Mouse (Mus musculus) hindbrain, embryonic 13.5 days (tissue): ENCODE results near the gene Slc35f3. TPM values are rescaled to one million over a fixed set of nuclear protein-coding genes. Genes with fewer than 3 reads are reported as not detected.

Source experiments
- ATAC-seq: fragments of 200-750 bp; cut with Nextera tagmentation; 2 replicates; pipeline ENCODE4 v1.8.0; 2017; ENCODE audit warnings: moderate TSS enrichment; ENCODE audit not compliant: low FRiP score
- H3K27ac ChIP-seq: fragments of 300-500 bp; sonication (generic); 2 replicates; pipeline ENCODE4 v1.5.1; 2015; ENCODE audit warnings: inconsistent platforms, mild to moderate bottlenecking, moderate library complexity
- H3K27me3 ChIP-seq: fragments of 300-500 bp; sonication (generic); 2 replicates; pipeline ENCODE4 v1.6.1; 2015; ENCODE audit warnings: mild to moderate bottlenecking, inconsistent platforms
- H3K36me3 ChIP-seq: fragments of 300-500 bp; sonication (generic); 2 replicates; pipeline ENCODE4 v1.6.1; 2015; ENCODE audit warnings: mild to moderate bottlenecking, inconsistent platforms
- H3K4me1 ChIP-seq: fragments of 300-500 bp; sonication (generic); replicated peaks from 2 replicates; pipeline ENCODE4 v1.6.1; 2015; ENCODE audit warnings: inconsistent platforms
- H3K4me2 ChIP-seq: fragments of 300-500 bp; sonication (generic); 2 replicates; pipeline ENCODE4 v1.6.1; 2015; ENCODE audit warnings: inconsistent platforms, mild to moderate bottlenecking, moderate library complexity
- H3K4me3 ChIP-seq: fragments of 300-500 bp; sonication (generic); 2 replicates; pipeline ENCODE4 v1.5.1; 2015; ENCODE audit warnings: mild to moderate bottlenecking, inconsistent platforms
- H3K9ac ChIP-seq: fragments of 300-500 bp; sonication (generic); 2 replicates; pipeline ENCODE4 v1.6.1; 2015; ENCODE audit warnings: mild to moderate bottlenecking, inconsistent platforms
- H3K9me3 ChIP-seq: fragments of 300-500 bp; sonication (generic); 2 replicates; pipeline ENCODE4 v1.6.1; 2016; ENCODE audit warnings: inconsistent platforms
- WGBS: fragments of 180-500 bp; shearing (Covaris S2); methylation state at CpG from one replicate; pipeline ENCODE4 v1.1.7; 2015; 5-methylcytosine and 5-hydroxymethylcytosine counted together
- polyA plus RNA-seq: library from polyadenylated mRNA; unstranded; fragments of >200 nt; fragmentation: Nextera tagmentation; extraction: Ambion mirVana; gene quantifications from 2 replicates; pipeline ENCODE4 v1.2.1, GENCODE M21; 2015

The Slc35f3 gene
- polyA plus RNA-seq, 1 experiment from 2014 or later: 1.3 TPM

GRCm38 (mm10) chr8:126424163-126424562, 125.8 kb downstream of the Slc35f3 start:
- no peak overlapping the region for H3K4me2 ChIP-seq
- no peak for ATAC-seq
- no peak overlapping the region for H3K27ac ChIP-seq
- H3K9ac ChIP-seq: no peak overlapping the region; the same call in 1 of the 2 replicates
- H3K9me3 ChIP-seq: no peaks in the 10 kb centered on the region
- H3K4me3 ChIP-seq: no peak overlapping the region
- 89% methylated on average over 4 of the region's 4 CpGs for WGBS
- H3K36me3 ChIP-seq: peaks cover 39% of the 10 kb centered on the region
- H3K27me3 ChIP-seq: no peaks in the 10 kb centered on the region
- H3K4me1 ChIP-seq: peaks cover 15% of the 10 kb centered on the region

DNA sequence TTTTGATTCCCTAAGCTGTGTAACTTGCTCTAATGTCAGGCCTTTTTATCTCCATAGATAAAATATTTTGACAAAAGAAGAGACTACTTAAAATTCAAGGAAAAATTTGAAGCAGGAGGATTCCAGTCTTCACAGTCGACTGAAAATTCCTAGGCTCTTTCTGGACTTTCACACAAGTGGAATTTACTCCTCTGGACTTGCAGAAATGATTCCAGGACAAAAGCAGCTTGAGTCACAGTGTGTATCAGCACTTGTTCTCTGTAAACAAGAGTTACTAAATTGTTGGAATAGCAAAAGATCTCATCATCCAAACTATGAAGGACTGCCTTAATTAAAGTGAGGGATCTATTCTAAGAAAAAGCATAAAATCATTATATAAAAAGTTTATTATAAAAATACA, 126.6 kb downstream of the Slc35f3 start:
- WGBS: 75% methylated on average over 1 of the region's 1 CpGs
- Histone ChIP-seq H3K4me1 (peaks cover 15% of the 10 kb centered on the region), H3K4me2 (no peak overlapping the region), H3K4me3 (no peak overlapping the region), H3K9ac (no peak overlapping the region), H3K9me3 (no peaks in the 10 kb centered on the region), H3K36me3 (peaks cover 46% of the 10 kb centered on the region), H3K27me3 (no peaks in the 10 kb centered on the region), H3K27ac (no peak overlapping the region)
- ATAC-seq: no peak

DNA sequence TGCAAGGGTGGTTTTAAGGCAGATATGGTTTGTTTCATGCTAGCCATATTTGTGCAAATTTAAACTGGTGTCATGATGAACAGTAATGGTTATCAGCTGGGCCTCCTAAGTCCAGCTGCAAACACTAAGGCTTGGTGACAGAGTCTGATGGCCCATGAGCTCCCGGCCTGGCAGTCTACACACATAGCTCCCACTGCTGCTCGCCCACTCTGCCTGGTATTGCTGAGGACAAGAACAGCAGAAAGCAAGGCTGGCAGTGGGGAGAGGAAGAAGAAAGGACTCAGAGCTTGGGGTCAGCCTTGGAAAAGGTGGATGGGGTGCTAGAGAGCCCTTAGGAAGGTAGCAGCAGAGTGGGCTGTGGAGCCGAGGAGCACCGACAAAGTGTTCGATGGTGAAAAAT, 131.3 kb downstream of the Slc35f3 start:
- Histone ChIP-seq H3K27me3 (no peaks in the 10 kb centered on the region), H3K36me3 (peaks cover 76% of the 10 kb centered on the region), H3K4me3 (no peak overlapping the region), H3K4me1 (no peaks in the 10 kb centered on the region), H3K9me3 (no peaks in the 10 kb centered on the region), H3K27ac (no peak overlapping the region), H3K4me2 (no peak overlapping the region), H3K9ac (no peak overlapping the region)
- WGBS: 93% methylated on average over 5 of the region's 5 CpGs
- no peak for ATAC-seq

GRCm38 (mm10) chr8:126433827-126434226, 135.5 kb downstream of the Slc35f3 start:
- Histone ChIP-seq H3K9me3 (no peaks in the 10 kb centered on the region), H3K36me3 (peaks cover 76% of the 10 kb centered on the region), H3K4me1 (no peaks in the 10 kb centered on the region), H3K27ac (no peak overlapping the region), H3K27me3 (no peaks in the 10 kb centered on the region), H3K4me3 (no peak overlapping the region), H3K4me2 (no peak overlapping the region), H3K9ac (no peak overlapping the region)
- no peak for ATAC-seq
- WGBS: 85% methylated on average over 7 of the region's 7 CpGs

GRCm38 (mm10) chr8:126438937-126439336, 140.6 kb downstream of the Slc35f3 start:
- H3K9me3 ChIP-seq: no peaks in the 10 kb centered on the region
- 58% methylated on average over 2 of the region's 2 CpGs for WGBS
- no peak overlapping the region for H3K9ac ChIP-seq
- H3K27me3 ChIP-seq: no peaks in the 10 kb centered on the region
- H3K4me1 ChIP-seq: no peaks in the 10 kb centered on the region
- no peak for ATAC-seq
- H3K4me2 ChIP-seq: no peak overlapping the region
- H3K27ac ChIP-seq: no peak overlapping the region
- H3K4me3 ChIP-seq: no peak overlapping the region
- peaks cover 55% of the 10 kb centered on the region for H3K36me3 ChIP-seq

Other genes starting within 250 kb of the Slc35f3 start
- 46.8 and 49.6 TPM in 2 replicates for gene Coa6, start 124.0 kb downstream of the Slc35f3 start, polyA plus RNA-seq
- 1.5 and 1.6 TPM in 2 replicates for gene Tarbp1, start 176.5 kb downstream of the Slc35f3 start, polyA plus RNA-seq